Mouse (Mus musculus) spleen, postnatal 4 days (tissue): ENCODE measurements around the gene Pigp.

ENCODE experiments used
- DNase-seq, 2 experiments: peaks; one replicate each; pipeline ENCODE4 v3.0.0; 2022; ENCODE audit warnings: low spot score in 2 of 2

Pigp gene

GRCm38 (mm10) chr16:94371301-94371931 is at the start of gene Pigp:
Gene Pigp, minus strand, starts transcription at chr16:94371842.
- peak; percentile 32 to 75 for DNase-seq

DNA sequence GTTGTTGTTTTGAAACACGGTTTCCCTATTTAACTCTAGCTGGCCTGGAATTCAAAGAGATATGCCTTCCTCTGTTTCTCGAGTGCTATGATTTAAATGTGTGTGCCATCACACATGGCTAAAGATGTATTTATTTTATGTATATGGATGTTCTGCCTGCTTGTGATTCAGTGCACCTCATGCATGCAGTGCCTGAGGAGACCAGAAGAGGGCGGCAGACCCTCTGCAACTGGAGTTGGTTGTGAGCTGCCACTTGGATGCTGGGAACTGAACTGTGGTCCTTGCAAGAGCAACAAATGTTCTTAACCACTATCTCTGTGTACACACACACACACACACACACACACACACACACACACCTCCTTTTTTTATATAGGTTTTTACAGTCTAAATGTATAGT is 48.9 kb upstream of the Pigp start:
- DNase-seq = no peak

GRCm38 (mm10) chr16:94414151-94414550 is 42.5 kb upstream of the Pigp start:
- no peak for DNase-seq

GRCm38 (mm10) chr16:94412760-94413159 is 41.1 kb upstream of the Pigp start:
- no peak for DNase-seq

DNA sequence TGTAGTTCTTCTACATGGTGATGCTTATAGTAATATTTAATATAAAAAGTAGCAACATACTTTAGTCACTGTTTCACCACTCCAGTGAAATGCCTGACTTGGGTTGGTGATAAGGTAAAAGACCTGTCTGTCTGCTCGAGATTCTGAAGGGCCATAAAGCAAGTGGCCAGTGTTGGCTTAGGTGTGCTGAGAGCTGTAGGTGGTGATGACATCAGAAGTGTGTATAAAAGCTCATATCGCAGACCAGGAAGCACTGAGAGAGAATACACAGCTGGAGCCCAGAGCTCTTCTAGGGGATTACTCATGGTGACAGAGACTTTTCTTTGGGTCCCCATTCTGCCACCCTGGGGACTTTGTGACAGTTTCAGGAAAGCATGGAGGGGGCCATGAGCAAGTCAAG is 40.6 kb upstream of the Pigp start:
- no peak for DNase-seq

DNA sequence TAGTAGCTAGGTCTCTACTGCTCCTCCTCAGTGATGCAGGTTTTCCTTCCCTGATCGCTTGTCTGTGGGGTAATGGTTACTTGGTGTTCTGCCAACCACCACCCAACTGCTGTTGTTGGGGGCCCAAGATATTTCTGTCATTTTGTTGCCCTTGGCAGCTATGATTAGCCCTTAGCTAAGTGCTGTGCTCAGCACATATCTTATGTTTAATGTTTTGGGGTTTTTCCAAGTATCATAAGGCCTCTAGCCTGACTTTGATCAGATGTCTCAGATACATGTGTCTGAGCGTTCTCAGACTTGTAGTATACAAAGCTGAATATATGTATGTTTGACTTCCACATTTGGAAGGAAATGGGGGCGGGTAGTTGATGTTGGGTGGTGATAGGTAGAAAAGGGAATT is 39.6 kb upstream of the Pigp start:
- DNase-seq = no peak

DNA sequence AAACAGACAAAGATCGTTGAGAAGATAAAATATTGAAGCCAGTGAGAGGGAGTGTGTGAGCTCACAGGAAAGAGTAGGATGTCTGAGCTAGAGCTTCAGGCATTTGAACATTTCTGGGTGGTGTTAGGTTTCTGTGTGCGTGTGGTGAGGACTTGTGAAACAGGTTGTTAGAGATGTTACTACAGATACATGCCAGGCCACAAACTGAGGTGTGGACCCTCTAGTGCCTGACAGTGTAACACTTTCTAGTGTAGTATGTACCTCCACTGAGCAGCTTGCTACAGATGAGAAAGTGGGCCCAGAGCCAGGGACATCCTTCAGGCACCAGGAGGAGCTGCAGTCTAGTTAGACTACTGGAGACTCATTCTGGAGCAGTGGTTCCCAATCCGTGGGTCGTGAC is 30.5 kb upstream of the Pigp start:
- no peak for DNase-seq

DNA sequence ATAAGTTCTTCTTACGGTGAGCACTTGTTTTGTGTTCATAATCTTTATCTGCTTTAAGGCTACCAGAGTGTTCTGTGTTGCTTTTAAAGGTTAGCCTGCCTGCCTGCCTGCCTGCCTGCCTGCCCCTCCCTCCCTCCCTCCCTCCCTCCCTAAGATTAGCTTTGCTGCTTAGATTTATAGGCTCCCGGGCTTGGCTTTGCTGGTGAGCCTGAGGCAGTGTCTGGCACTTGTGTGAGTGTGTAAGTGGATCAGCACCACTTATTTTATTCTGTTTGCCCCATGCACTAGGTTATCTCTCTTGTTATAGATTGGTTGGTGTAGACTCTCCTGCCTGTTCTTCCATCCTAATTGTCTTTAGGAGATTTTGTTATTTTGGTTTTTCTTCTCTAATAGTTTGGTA is 30.0 kb upstream of the Pigp start:
- no peak for DNase-seq

DNA sequence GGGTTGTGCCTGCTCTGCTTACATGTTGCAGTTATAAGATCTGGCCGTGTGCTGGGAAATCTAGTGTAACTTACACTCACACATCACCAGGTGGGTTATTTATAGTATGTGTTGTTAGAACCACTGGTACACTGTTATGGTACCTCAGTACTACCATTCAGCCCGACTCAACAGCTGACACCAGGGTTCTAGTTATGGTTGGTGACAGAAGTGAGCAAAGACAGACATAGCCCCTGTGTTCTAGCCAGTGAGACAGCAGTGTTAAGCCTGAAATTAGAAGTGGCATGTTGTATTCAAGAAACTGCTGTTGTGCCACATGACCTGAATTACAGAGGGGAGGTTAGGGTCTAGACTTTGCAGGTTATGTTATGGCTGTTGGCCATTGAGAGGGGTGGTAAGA is 27.5 kb upstream of the Pigp start:
- no peak for DNase-seq

- DNase-seq = no peak
Measured at GRCm38 (mm10) chr16:94396641-94397040, 25.0 kb upstream of the Pigp start.

DNA sequence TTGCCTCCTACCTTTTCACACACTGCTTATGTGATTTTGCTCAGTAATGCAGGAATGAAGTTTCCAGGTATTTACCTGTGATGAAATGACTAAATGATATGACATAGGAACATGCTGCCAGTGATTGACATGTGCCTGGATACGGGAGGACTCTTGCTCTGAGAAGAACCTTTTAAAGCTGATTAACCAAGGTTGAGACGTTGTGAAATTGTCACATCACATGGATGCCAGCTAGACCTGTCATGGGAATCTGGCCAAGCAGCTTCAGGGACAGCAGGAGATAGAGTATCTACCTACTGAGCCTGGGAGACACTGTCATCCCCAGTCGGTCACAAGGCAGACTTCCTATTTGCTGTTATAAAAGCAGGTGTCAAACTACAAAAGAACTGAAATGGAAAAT is 23.4 kb upstream of the Pigp start:
- DNase-seq = no peak

GRCm38 (mm10) chr16:94392299-94392698 is 20.7 kb upstream of the Pigp start:
- DNase-seq = no peak

- DNase-seq = no peak
Measured at GRCm38 (mm10) chr16:94387690-94388089, 16.0 kb upstream of the Pigp start.

GRCm38 (mm10) chr16:94383277-94383676 is 11.6 kb upstream of the Pigp start:
- DNase-seq = no peak

DNA sequence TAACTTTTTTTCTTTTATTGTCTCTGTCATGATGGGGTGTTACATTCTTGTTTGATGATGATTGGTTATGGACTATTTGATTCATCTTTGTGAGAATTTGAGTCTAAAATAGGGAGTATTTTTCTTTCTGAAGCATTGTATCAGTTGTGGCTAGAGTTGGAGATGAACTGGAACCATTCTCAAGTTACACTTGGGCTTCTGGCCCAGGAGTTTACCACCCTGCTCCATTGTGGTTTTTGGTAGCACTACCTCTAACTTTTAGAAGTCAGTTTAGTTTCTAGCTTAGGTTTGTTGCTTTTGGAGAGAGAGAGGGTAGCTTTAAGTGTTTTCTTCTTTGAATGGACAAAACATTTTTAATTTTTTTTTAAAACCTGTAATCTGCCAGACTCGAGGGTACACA is 7.7 kb upstream of the Pigp start:
- no peak for DNase-seq

GRCm38 (mm10) chr16:94370915-94371300 is 734 bp downstream of the Pigp start:
- peak; percentile 70 to 85 for DNase-seq

DNA sequence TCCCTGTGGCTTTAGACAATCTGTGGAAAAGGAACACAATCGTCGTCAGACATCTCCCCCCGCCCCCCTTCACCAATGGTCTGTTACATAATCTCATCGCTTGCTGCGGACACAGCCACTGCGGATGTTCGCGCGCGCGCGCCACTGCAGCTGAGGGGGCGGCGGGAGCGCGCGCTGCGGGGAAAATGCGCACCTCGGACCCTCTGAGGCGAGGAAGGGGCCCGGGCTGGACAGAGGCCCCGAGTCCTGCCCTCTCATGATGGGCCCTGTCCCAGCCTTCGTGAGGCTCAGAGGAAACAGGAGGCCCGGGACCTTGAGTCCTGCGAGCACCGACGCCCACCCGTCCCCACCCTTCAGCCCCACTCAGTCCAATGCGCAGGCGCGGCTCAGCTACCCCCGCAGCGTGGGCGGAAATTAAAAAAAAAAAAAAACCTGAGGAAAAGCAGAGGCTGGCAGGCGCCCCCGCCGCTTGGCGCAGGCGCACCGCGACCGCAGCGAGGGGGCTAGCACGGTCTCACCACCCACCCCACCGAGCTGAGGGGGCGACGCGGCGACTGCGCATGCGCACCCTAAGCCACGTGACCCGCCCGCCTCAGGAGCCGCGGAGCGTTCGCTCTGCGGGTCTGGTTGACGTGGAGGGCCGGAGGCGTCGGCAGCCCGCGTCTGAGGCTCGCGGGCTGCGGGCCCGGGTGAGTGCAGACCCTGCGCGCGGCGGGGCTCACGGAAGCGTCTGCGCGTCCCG is 1.3 kb downstream of the Pigp start, which contains the start of gene Ttc3:
TSS of gene Ttc3 (plus strand) at position 446 of the 742 bp plus-strand sequence.
- DNase-seq = peak; percentile 85 to 94

DNA sequence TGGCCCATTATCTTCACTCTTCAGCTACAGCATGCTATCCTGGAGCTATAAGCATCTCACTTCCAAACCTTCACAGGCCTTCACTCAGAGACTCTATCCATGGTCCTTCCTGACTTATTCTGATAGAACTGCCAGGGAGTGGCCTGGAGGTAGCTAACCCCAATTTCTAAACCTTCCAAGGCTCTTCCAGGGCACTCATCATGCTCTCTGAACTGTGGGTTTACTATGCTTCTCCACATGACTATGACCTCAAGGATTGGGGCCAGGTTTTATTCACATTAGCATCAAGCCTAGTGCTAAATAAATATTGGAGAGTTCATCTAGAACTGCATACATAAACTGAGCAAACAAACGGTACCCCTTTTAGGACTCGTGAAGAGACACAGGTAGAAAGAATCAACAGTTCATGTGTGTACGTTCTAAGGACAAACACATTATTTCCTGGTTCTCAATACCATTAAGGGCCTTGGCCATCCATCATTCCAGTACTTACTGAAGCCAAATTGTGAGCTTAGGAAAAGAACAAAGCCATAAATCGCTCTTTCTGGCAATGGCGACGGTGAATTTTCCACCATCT is 2.0 kb downstream of the Pigp start:
- no peak for DNase-seq

DNA sequence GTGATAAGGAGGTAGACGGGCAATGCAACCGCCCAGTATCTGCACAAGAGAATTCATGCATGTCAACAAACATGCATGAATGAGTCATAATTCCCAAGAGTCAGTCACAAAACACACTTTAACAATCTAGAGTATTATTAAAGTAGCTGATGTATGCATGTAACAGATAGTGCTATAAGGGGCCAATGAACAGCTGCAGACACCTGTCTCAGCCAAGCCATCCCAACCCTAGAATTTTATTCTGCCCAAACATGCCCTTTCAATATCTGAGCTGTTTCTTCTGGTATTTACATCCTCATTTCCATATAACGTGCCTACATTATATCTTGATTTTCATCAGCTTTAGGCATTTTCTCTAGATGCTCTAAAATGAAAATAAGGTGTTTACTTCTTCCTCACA is 6.2 kb downstream of the Pigp start:
- DNase-seq = no peak

- DNase-seq = no peak
Measured at GRCm38 (mm10) chr16:94363814-94364213, 7.8 kb downstream of the Pigp start.

DNA sequence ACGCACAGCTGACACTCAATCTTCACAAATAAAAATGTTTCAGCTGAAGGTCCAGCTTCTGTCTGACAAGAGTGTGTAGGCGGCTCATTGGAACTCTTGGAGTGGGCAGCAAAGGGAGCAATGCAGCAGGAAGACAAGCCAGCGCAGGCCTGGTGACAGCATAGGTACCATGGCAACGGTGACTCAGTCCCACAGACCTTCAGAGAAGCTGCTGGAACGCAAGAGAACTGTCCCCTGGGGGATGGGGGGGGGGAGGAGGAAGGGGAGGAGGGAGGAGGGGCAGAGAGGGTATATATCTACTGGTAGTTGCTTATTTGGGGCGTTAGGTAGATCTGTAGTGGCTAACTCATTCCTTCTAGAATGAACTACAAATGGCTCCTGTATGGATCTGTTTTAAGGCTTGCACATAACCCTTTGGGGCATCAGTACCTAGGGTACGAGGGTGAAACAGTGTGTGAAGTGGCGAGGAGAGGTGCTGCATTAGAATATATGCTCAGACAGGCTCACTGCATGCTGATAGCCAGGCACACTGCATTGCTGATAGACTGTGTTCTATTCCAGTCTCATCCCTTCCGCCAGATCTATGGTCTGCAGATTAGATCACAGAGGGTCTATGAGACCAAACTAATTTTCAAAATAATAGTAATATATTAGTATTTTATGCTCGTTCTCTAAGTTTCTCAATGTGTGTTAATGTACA is 9.3 kb downstream of the Pigp start:
- DNase-seq = no peak

- DNase-seq = no peak
Measured at GRCm38 (mm10) chr16:94360578-94361350, 10.9 kb downstream of the Pigp start.
